Mouse (Mus musculus): ENCODE measurements around the gene Rnf166. TPM values are rescaled to one million over a fixed set of nuclear protein-coding genes. Genes with fewer than 3 reads are reported as not detected.
A peak's percentile ranks its signal among the peaks of the same experiment; 100 is the strongest.

The Rnf166 gene
- polyA plus RNA-seq, 1 experiment from 2014 or later = 28.1 TPM

DNA sequence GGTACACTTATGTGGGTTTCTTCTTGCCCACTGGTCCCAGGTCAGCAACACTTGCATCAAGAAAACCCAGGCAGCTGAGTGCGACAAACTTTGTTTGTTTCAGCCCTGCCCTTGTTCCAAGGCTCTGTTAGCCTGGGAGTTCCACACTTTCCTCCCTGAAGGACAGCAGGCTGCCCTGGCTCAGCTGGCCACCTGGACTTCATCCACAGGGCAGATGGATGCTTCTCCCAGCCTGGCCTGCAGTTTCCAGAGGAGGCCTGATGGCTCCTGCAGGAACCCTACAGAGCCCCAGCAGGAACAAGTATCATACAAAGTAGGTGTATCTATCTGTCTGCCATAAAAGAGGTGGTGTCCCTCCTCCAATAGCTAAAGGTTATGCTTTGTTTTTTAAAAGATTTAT, 34.5 kb downstream of the Rnf166 start:
- Histone ChIP-seq H3K4me1 (ENCODE audit: control insufficient read depth, insufficient read depth, low read length) (peaks cover 29% of the 10 kb centered on the region), H3K4me3 (ENCODE audit: low read depth, low read length) (no peak overlapping the region), H3K27me3 (ENCODE audit: control insufficient read depth, insufficient read depth, low read length) (no peaks in the 10 kb centered on the region), H3K4me2 (no peak overlapping the region), H3K36me3 (ENCODE audit: control insufficient read depth, insufficient read depth, low read length) (peaks cover 14% of the 10 kb centered on the region), H3K9ac (ENCODE audit: low read depth, low read length) (no peak overlapping the region), H3K9me3 (replicated peaks; ENCODE audit: control insufficient read depth, low read length) (no peaks in the 10 kb centered on the region), H3K27ac (ENCODE audit: low read depth, low read length) (no peak overlapping the region)
- 90% methylated on average over 1 of the region's 1 CpGs for WGBS (ENCODE audit: insufficient replicate concordance)
- no peak for ATAC-seq (replicated peaks; ENCODE audit: insufficient number of reproducible peaks, low FRiP score, low TSS enrichment)

DNA sequence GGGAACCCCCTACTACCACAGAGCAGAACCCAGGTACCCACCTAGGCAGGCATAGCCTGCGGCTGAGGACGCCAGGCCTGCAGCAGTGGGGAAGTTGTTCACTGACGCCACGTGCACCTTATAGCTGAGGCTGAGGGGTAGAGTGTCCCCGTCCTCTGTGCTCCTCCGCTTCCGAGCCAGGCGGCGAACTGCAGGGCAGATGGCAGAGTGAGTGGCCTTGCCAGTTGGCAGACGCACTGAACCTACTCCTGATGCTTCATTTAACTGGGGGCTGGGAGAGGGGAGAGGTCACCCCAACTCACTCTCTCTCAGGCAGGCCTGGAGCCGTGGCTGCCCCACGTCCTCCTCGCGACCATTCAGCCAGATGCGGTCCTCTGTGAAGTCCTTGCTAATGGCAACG, 36.5 kb downstream of the Rnf166 start:
- Histone ChIP-seq H3K27me3 (ENCODE audit: control insufficient read depth, insufficient read depth, low read length) (no peaks in the 10 kb centered on the region), H3K9ac (ENCODE audit: low read depth, low read length) (no peak overlapping the region), H3K4me1 (ENCODE audit: control insufficient read depth, insufficient read depth, low read length) (peaks cover 13% of the 10 kb centered on the region), H3K9me3 (replicated peaks; ENCODE audit: control insufficient read depth, low read length) (no peaks in the 10 kb centered on the region), H3K4me3 (ENCODE audit: low read depth, low read length) (no peak overlapping the region), H3K36me3 (ENCODE audit: control insufficient read depth, insufficient read depth, low read length) (peaks cover 19% of the 10 kb centered on the region), H3K4me2 (no peak overlapping the region), H3K27ac (ENCODE audit: low read depth, low read length) (no peak overlapping the region)
- 93% methylated on average over 16 of the region's 16 CpGs for WGBS (ENCODE audit: insufficient replicate concordance)
- ATAC-seq (replicated peaks; ENCODE audit: insufficient number of reproducible peaks, low FRiP score, low TSS enrichment) = no peak

DNA sequence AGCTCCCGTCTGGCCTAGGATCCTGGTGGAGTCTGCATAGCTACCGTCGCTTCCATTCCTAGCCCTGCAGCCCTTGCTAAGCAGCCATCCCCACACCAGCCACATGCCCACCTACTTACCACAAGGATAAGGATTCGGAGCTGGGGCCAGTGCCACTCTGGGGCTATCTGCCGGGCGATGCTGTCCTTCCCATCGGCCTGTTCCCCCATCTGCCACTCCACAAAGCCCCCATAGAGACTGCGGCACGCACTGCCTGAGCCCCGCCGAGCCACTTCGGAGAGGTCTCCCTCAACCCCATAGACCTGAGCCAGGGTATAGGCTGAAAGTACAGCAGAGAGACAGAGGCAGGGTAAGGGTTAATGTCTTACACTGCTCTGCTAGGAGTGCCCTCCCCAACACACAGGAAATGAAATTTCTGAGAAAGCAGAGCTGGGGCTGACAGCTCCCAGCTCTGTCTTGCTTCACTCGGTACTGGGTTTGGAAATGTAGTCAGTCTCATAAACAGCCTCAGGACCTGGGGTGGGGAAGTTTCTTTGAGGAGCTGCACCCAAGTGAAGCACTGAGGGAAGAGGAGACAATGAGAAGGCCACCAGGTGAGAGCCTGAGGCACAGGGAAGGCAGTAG, 38.0 kb downstream of the Rnf166 start:
- Histone ChIP-seq H3K4me1 (ENCODE audit: control insufficient read depth, insufficient read depth, low read length) (peaks cover 17% of the 10 kb centered on the region), H3K9me3 (replicated peaks; ENCODE audit: control insufficient read depth, low read length) (no peaks in the 10 kb centered on the region), H3K27ac (ENCODE audit: low read depth, low read length) (0 out of 2 replicates have a peak overlapping the region, but pooled peaks have one; percentile 12), H3K36me3 (ENCODE audit: control insufficient read depth, insufficient read depth, low read length) (peaks cover 19% of the 10 kb centered on the region), H3K9ac (ENCODE audit: low read depth, low read length) (no peak overlapping the region), H3K27me3 (ENCODE audit: control insufficient read depth, insufficient read depth, low read length) (no peaks in the 10 kb centered on the region), H3K4me3 (ENCODE audit: low read depth, low read length) (no peak overlapping the region), H3K4me2 (no peak overlapping the region)
- ATAC-seq (replicated peaks; ENCODE audit: insufficient number of reproducible peaks, low FRiP score, low TSS enrichment) = no peak
- 79% methylated on average over 13 of the region's 13 CpGs for WGBS (ENCODE audit: insufficient replicate concordance)

DNA sequence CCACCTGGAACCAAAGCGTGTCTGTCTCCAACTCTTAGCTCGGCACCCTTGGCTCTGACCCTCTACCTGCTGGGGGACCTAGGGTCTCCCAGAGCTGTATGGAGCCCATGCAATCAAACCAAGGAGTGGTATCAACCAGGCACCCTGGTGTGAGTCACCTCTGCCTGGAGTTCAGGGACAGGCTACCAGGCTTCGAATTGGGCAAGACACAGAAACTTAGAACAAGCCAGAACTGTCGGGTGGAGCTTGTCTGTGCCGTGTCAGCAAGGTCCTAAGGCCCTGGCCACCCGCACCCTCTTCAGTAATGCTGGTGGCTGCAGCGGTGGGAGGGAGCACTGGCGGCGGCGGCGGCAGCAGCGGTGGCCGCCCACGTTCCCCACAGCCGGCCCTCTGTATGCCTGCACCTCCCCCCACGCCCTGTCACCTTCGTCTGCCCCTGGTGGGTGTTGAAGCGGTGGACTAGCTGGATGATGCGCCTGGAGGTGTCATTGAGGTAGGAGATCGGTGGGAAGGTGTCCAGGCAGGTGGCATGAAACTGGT, 39.2 kb downstream of the Rnf166 start:
- no peak overlapping the region for H3K27ac ChIP-seq (ENCODE audit: low read depth, low read length)
- H3K4me3 ChIP-seq (ENCODE audit: low read depth, low read length) = no peak overlapping the region
- peaks cover 18% of the 10 kb centered on the region; the same call in 1 of the 2 replicates for H3K4me1 ChIP-seq (ENCODE audit: control insufficient read depth, insufficient read depth, low read length)
- H3K4me2 ChIP-seq = no peak overlapping the region
- WGBS (ENCODE audit: insufficient replicate concordance) = 83% methylated on average over 20 of the region's 20 CpGs
- peaks cover 19% of the 10 kb centered on the region for H3K36me3 ChIP-seq (ENCODE audit: control insufficient read depth, insufficient read depth, low read length)
- no peaks in the 10 kb centered on the region for H3K27me3 ChIP-seq (ENCODE audit: control insufficient read depth, insufficient read depth, low read length)
- H3K9ac ChIP-seq (ENCODE audit: low read depth, low read length) = no peak overlapping the region
- ATAC-seq (replicated peaks; ENCODE audit: insufficient number of reproducible peaks, low FRiP score, low TSS enrichment) = no peak
- H3K9me3 ChIP-seq (replicated peaks; ENCODE audit: control insufficient read depth, low read length) = no peaks in the 10 kb centered on the region

DNA sequence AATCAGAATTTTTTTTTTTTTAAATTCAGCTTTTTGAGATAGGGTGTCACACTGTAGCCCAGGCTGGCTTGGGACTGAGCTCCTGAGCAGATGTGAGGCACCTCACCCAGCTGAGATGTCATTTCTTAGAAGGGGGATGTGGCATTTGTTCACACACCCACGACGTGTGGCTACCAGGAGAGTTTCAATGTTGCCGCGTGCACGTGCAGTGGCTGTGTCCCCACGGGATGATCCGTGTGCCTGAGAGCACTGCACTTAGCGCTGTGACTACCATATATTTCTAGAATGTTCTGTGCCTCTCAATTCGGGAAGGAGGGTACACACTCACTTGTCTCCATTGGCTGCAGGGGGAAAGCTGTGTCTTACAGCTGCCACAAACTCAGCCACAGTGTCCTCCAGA, 39.7 kb downstream of the Rnf166 start:
- peaks cover 19% of the 10 kb centered on the region for H3K36me3 ChIP-seq (ENCODE audit: control insufficient read depth, insufficient read depth, low read length)
- peaks cover 20% of the 10 kb centered on the region; the same call in 1 of the 2 replicates for H3K4me1 ChIP-seq (ENCODE audit: control insufficient read depth, insufficient read depth, low read length)
- no peaks in the 10 kb centered on the region for H3K9me3 ChIP-seq (replicated peaks; ENCODE audit: control insufficient read depth, low read length)
- H3K27ac ChIP-seq (ENCODE audit: low read depth, low read length) = no peak overlapping the region
- no peak for ATAC-seq (replicated peaks; ENCODE audit: insufficient number of reproducible peaks, low FRiP score, low TSS enrichment)
- no peaks in the 10 kb centered on the region for H3K27me3 ChIP-seq (ENCODE audit: control insufficient read depth, insufficient read depth, low read length)
- no peak overlapping the region for H3K4me3 ChIP-seq (ENCODE audit: low read depth, low read length)
- H3K4me2 ChIP-seq = no peak overlapping the region
- WGBS (ENCODE audit: insufficient replicate concordance) = 97% methylated on average over 9 of the region's 9 CpGs
- H3K9ac ChIP-seq (ENCODE audit: low read depth, low read length) = no peak overlapping the region

DNA sequence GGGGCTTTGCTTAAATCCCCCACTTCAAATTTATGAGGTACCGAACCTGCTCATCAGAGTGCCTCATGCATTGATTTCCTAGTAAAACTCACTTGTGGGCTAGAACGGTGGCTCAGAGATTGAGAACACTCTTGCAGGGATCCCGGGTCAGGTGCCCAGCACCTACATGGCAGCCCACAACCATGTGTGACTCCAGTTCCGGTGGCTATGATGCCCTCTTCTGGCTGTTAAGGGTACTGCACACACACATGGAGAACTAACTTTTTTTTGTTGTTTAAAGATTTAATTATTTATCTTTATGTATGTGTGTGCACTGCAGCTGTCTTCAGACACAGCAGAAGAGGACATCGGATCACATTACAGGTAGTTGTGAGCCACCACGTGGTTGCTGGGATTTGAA, 40.5 kb downstream of the Rnf166 start:
- H3K27ac ChIP-seq (ENCODE audit: low read depth, low read length) = no peak overlapping the region
- H3K9ac ChIP-seq (ENCODE audit: low read depth, low read length) = no peak overlapping the region
- ATAC-seq (replicated peaks; ENCODE audit: insufficient number of reproducible peaks, low FRiP score, low TSS enrichment) = no peak
- H3K4me3 ChIP-seq (ENCODE audit: low read depth, low read length) = no peak overlapping the region
- 86% methylated on average over 6 of the region's 6 CpGs for WGBS (ENCODE audit: insufficient replicate concordance)
- peaks cover 20% of the 10 kb centered on the region; the same call in 1 of the 2 replicates for H3K4me1 ChIP-seq (ENCODE audit: control insufficient read depth, insufficient read depth, low read length)
- H3K36me3 ChIP-seq (ENCODE audit: control insufficient read depth, insufficient read depth, low read length) = peaks cover 19% of the 10 kb centered on the region
- no peaks in the 10 kb centered on the region for H3K9me3 ChIP-seq (replicated peaks; ENCODE audit: control insufficient read depth, low read length)
- no peaks in the 10 kb centered on the region for H3K27me3 ChIP-seq (ENCODE audit: control insufficient read depth, insufficient read depth, low read length)
- no peak overlapping the region for H3K4me2 ChIP-seq

DNA sequence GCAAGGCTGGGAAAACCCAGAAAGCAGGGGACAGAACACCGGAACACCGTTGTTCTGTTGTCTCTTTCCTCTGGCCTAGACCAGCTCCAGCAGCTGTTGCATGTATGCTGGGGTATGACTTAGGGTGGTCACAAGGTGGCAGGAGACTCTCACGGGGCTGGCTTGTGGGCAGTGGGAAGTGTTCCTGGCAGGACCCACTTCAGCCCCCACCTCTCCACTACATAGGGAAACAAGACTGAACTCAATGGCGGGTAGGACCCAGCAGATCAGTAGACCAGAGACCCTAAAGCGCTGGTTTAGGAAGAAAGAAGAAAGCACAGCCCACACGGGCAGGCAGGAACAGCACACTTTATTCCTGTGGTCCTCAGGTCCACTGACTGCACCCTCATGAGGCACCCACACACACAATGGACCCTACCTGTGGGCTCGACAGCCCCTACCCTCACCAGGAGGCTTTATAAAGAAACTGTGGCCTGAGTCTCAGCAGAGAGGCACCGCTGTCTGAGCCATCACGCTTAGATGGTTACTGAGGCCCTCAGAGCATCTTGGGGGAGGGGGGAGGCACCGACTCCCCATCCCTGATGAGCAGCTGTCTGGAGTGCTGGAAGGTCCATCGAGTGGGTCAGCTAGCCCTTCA, 42.5 kb downstream of the Rnf166 start:
- H3K27me3 ChIP-seq (ENCODE audit: control insufficient read depth, insufficient read depth, low read length) = no peaks in the 10 kb centered on the region
- H3K4me3 ChIP-seq (ENCODE audit: low read depth, low read length) = peak overlapping the region; percentile 65; the same call in 1 of the 2 replicates
- peaks cover 20% of the 10 kb centered on the region; the same call in 1 of the 2 replicates for H3K4me1 ChIP-seq (ENCODE audit: control insufficient read depth, insufficient read depth, low read length)
- H3K9me3 ChIP-seq (replicated peaks; ENCODE audit: control insufficient read depth, low read length) = no peaks in the 10 kb centered on the region
- peaks cover 14% of the 10 kb centered on the region for H3K36me3 ChIP-seq (ENCODE audit: control insufficient read depth, insufficient read depth, low read length)
- peak overlapping the region; percentile 96 for H3K4me2 ChIP-seq
- peak overlapping the region; percentile 29; the same call in 1 of the 2 replicates for H3K27ac ChIP-seq (ENCODE audit: low read depth, low read length)
- peak overlapping the region; percentile 81; the same call in 1 of the 2 replicates for H3K9ac ChIP-seq (ENCODE audit: low read depth, low read length)
- 65% methylated on average over 11 of the region's 11 CpGs for WGBS (ENCODE audit: insufficient replicate concordance)
- ATAC-seq (replicated peaks; ENCODE audit: insufficient number of reproducible peaks, low FRiP score, low TSS enrichment) = peak; percentile 12; the same call in 1 of the 2 replicates

DNA sequence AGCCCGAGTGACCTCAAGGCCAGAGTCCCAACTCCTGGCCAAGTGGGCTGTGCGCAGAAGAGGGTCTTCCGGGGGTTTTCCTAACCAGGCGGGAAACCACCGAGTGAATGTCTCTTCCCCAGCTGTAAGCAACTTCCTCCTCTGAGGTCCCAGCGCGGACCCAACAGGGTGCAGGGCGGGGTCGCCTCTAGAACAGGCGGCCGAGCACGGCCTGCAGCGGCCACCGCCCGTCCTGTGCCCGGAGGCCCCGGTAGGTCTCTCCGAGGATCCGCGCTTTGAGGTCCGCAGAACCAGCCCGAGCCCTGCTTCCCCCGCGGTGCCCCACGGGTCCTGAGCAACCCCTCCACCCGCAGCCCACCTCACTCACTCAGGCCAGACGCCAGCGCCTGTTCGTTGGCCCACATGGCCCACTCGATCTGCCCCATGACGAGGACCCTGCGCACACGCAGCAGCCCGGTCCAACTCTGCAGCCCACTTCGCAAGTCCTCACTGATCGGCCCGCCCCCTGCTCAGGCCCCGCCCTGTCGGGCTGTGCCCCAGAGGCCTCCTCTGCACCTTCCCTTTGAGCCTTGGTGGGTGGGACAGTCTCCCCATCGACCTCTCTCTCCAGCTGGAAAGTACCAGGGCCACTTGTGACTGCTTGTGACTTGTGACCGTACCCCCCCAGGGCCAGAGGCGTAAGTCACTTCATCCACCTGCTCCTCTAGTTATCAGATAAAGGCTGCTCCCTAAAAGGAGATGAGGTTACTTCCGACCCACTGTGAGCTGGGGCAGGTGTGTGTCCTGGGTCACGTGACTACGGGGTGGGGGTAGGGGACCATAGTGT, 43.2 kb downstream of the Rnf166 start, which contains the start of gene Cyba:
TSS of gene Cyba (minus strand) at position 488 of the 826 bp plus-strand sequence.
- Histone ChIP-seq H3K27me3 (ENCODE audit: control insufficient read depth, insufficient read depth, low read length) (no peaks in the 10 kb centered on the region), H3K4me2 (peak within 1 kb of the TSS; percentile 96), H3K27ac (ENCODE audit: low read depth, low read length) (peak within 1 kb of the TSS; percentile 29), H3K9me3 (replicated peaks; ENCODE audit: control insufficient read depth, low read length) (no peaks in the 10 kb centered on the region), H3K9ac (ENCODE audit: low read depth, low read length) (peak within 1 kb of the TSS; percentile 81), H3K36me3 (ENCODE audit: control insufficient read depth, insufficient read depth, low read length) (peaks cover 14% of the 10 kb centered on the region), H3K4me3 (ENCODE audit: low read depth, low read length) (peak within 1 kb of the TSS; percentile 65), H3K4me1 (ENCODE audit: control insufficient read depth, insufficient read depth, low read length) (peaks cover 13% of the 10 kb centered on the region; the same call in 1 of the 2 replicates)
- peak; percentile 73 for ATAC-seq (replicated peaks; ENCODE audit: insufficient number of reproducible peaks, low FRiP score, low TSS enrichment)
- 6% methylated on average over 39 of the region's 45 CpGs for WGBS (ENCODE audit: insufficient replicate concordance)
